Mouse (Mus musculus) kidney, adult 2 months (tissue): ENCODE measurements around the gene Rbms1.

Experiments used
- CTCF ChIP-seq: fragments of 200-500 bp; conservative IDR thresholded peaks from 2 replicates; pipeline ENCODE4 v1.5.1; 2011; ENCODE audit warnings: low read depth, mild to moderate bottlenecking, control low read depth, low read length, moderate library complexity, mixed read lengths; ENCODE audit not compliant: insufficient read depth, insufficient read length
- POLR2A ChIP-seq: fragments of 200-500 bp; IDR thresholded peaks from one replicate; pipeline ENCODE4 v1.6.1; 2011; ENCODE audit warnings: low read depth, low read length, control low read depth

- TF ChIP-seq CTCF: no peak
- no peak for TF ChIP-seq POLR2A
Measured at GRCm38 (mm10) chr2:60795861-60796260, 167.1 kb downstream of the Rbms1 start.
